Mouse (Mus musculus) limb, embryonic 10.5 days (tissue): ENCODE measurements around the gene Ica1. TPM values are rescaled to one million over a fixed set of nuclear protein-coding genes. Genes with fewer than 3 reads are reported as not detected.

Source experiments
- DNase-seq: peaks from one replicate; pipeline ENCODE4 v3.0.0-alpha.2; 2017; ENCODE audit warnings: low spot score
- H3K27ac ChIP-seq: fragments of 300-500 bp; sonication (generic); 2 replicates; pipeline ENCODE4 v1.5.1; 2016; ENCODE audit warnings: mild to moderate bottlenecking
- H3K27me3 ChIP-seq: fragments of 300-500 bp; sonication (generic); 2 replicates; pipeline ENCODE4 v1.6.1; 2016; ENCODE audit warnings: low read depth, mild to moderate bottlenecking; ENCODE audit not compliant: poor library complexity, severe bottlenecking
- H3K36me3 ChIP-seq: fragments of 300-500 bp; sonication (generic); 2 replicates; pipeline ENCODE4 v1.6.1; 2016; ENCODE audit warnings: mild to moderate bottlenecking, moderate library complexity
- H3K4me1 ChIP-seq: fragments of 300-500 bp; sonication (generic); 2 replicates; pipeline ENCODE4 v1.6.1; 2016
- H3K4me3 ChIP-seq: fragments of 300-500 bp; sonication (generic); 2 replicates; pipeline ENCODE4 v1.5.1; 2016; ENCODE audit warnings: mild to moderate bottlenecking, moderate library complexity
- H3K9me3 ChIP-seq: fragments of 300-500 bp; sonication (generic); replicated peaks from 2 replicates; pipeline ENCODE4 v1.6.1; 2016; ENCODE audit warnings: mild to moderate bottlenecking
- WGBS: fragments of 180-500 bp; shearing (Covaris S2); methylation state at CpG from one replicate; pipeline ENCODE4 v1.1.7; 2016; 5-methylcytosine and 5-hydroxymethylcytosine counted together
- polyA plus RNA-seq: library from polyadenylated mRNA; unstranded; fragments of >200 nt; fragmentation: Nextera tagmentation; extraction: Ambion mirVana; gene quantifications from 2 replicates; pipeline ENCODE4 v1.2.1, GENCODE M21; 2016

Gene Ica1
- polyA plus RNA-seq, 1 experiment from 2014 or later = 17.1 TPM

- WGBS = 60% methylated on average over 2 of the region's 2 CpGs
Measured at GRCm38 (mm10) chr6:8645708-8646107, 132.6 kb downstream of the Ica1 start.

GRCm38 (mm10) chr6:8644703-8645102 lies 133.6 kb downstream of the Ica1 start:
- H3K36me3 ChIP-seq = no peaks in the 10 kb centered on the region
- peak overlapping the region; percentile 59; the same call in 1 of the 2 replicates for H3K27ac ChIP-seq
- H3K4me1 ChIP-seq = peaks cover 20% of the 10 kb centered on the region; the same call in 1 of the 2 replicates
- H3K9me3 ChIP-seq = no peaks in the 10 kb centered on the region
- DNase-seq = no peak
- H3K4me3 ChIP-seq = no peak overlapping the region
- WGBS = 79% methylated on average over 10 of the region's 10 CpGs
- H3K27me3 ChIP-seq = no peaks in the 10 kb centered on the region

More at GRCm38 (mm10) chr6:8645708-8646107, 132.6 kb downstream of the Ica1 start:
- no peak overlapping the region for H3K4me3 ChIP-seq
- H3K36me3 ChIP-seq = no peaks in the 10 kb centered on the region
- H3K4me1 ChIP-seq = peaks cover 20% of the 10 kb centered on the region; the same call in 1 of the 2 replicates
- no peaks in the 10 kb centered on the region for H3K27me3 ChIP-seq
- DNase-seq = no peak
- no peak overlapping the region for H3K27ac ChIP-seq
- H3K9me3 ChIP-seq = no peaks in the 10 kb centered on the region

GRCm38 (mm10) chr6:8640863-8641262 lies 137.4 kb downstream of the Ica1 start:
- H3K36me3 ChIP-seq = no peaks in the 10 kb centered on the region
- DNase-seq = no peak
- no peaks in the 10 kb centered on the region for H3K27me3 ChIP-seq
- no peak overlapping the region for H3K27ac ChIP-seq
- H3K4me3 ChIP-seq = no peak overlapping the region
- no peaks in the 10 kb centered on the region for H3K9me3 ChIP-seq
- H3K4me1 ChIP-seq = peaks cover 15% of the 10 kb centered on the region; the same call in 1 of the 2 replicates
- WGBS = 97% methylated on average over 5 of the region's 5 CpGs

- WGBS = 88% methylated on average over 2 of the region's 2 CpGs
- Histone ChIP-seq H3K27me3 (no peaks in the 10 kb centered on the region), H3K4me1 (peaks cover 5% of the 10 kb centered on the region; the same call in 1 of the 2 replicates), H3K36me3 (no peaks in the 10 kb centered on the region), H3K27ac (no peak overlapping the region), H3K9me3 (no peaks in the 10 kb centered on the region), H3K4me3 (no peak overlapping the region)
- no peak for DNase-seq
Measured at GRCm38 (mm10) chr6:8639526-8639925, 138.8 kb downstream of the Ica1 start.

- H3K4me3 ChIP-seq = no peak overlapping the region
- 89% methylated on average over 4 of the region's 4 CpGs for WGBS
Measured at GRCm38 (mm10) chr6:8638899-8639298, 139.4 kb downstream of the Ica1 start.

GRCm38 (mm10) chr6:8638122-8638521 lies 140.2 kb downstream of the Ica1 start:
- H3K36me3 ChIP-seq = no peaks in the 10 kb centered on the region
- no peak overlapping the region for H3K4me3 ChIP-seq
- H3K27me3 ChIP-seq = no peaks in the 10 kb centered on the region
- 94% methylated on average over 4 of the region's 4 CpGs for WGBS
- DNase-seq = no peak
- peaks cover 5% of the 10 kb centered on the region; the same call in 1 of the 2 replicates for H3K4me1 ChIP-seq
- no peaks in the 10 kb centered on the region for H3K9me3 ChIP-seq
- H3K27ac ChIP-seq = no peak overlapping the region

More at GRCm38 (mm10) chr6:8638899-8639298, 139.4 kb downstream of the Ica1 start:
- H3K27me3 ChIP-seq = no peaks in the 10 kb centered on the region
- no peaks in the 10 kb centered on the region for H3K9me3 ChIP-seq
- no peak overlapping the region for H3K27ac ChIP-seq
- no peaks in the 10 kb centered on the region for H3K36me3 ChIP-seq
- peaks cover 5% of the 10 kb centered on the region; the same call in 1 of the 2 replicates for H3K4me1 ChIP-seq
- DNase-seq = no peak

GRCm38 (mm10) chr6:8632701-8633100 lies 145.6 kb downstream of the Ica1 start:
- H3K4me1 ChIP-seq = no peaks in the 10 kb centered on the region; the same call in 1 of the 2 replicates
- H3K4me3 ChIP-seq = no peak overlapping the region
- DNase-seq = no peak
- H3K36me3 ChIP-seq = no peaks in the 10 kb centered on the region
- no peak overlapping the region for H3K27ac ChIP-seq
- H3K9me3 ChIP-seq = no peaks in the 10 kb centered on the region
- H3K27me3 ChIP-seq = no peaks in the 10 kb centered on the region
- 91% methylated on average over 4 of the region's 4 CpGs for WGBS

- no peak for DNase-seq
- Histone ChIP-seq H3K36me3 (no peaks in the 10 kb centered on the region), H3K9me3 (no peaks in the 10 kb centered on the region), H3K27me3 (no peaks in the 10 kb centered on the region), H3K4me1 (no peaks in the 10 kb centered on the region; the same call in 1 of the 2 replicates), H3K4me3 (no peak overlapping the region), H3K27ac (no peak overlapping the region)
- WGBS = 60% methylated on average over 5 of the region's 5 CpGs
Measured at GRCm38 (mm10) chr6:8631986-8632632, 146.2 kb downstream of the Ica1 start.

- no peaks in the 10 kb centered on the region for H3K9me3 ChIP-seq
- 83% methylated on average over 8 of the region's 8 CpGs for WGBS
- H3K4me3 ChIP-seq = no peak overlapping the region
- DNase-seq = no peak
- no peaks in the 10 kb centered on the region; the same call in 1 of the 2 replicates for H3K4me1 ChIP-seq
- H3K27ac ChIP-seq = no peak overlapping the region
- H3K36me3 ChIP-seq = no peaks in the 10 kb centered on the region
- no peaks in the 10 kb centered on the region for H3K27me3 ChIP-seq
Measured at GRCm38 (mm10) chr6:8631362-8631761, 146.9 kb downstream of the Ica1 start.

GRCm38 (mm10) chr6:8630531-8630930 lies 147.8 kb downstream of the Ica1 start:
- Histone ChIP-seq H3K27ac (no peak overlapping the region), H3K4me1 (no peaks in the 10 kb centered on the region; the same call in 1 of the 2 replicates), H3K9me3 (no peaks in the 10 kb centered on the region), H3K4me3 (no peak overlapping the region), H3K27me3 (no peaks in the 10 kb centered on the region), H3K36me3 (no peaks in the 10 kb centered on the region)
- 89% methylated on average over 7 of the region's 7 CpGs for WGBS
- DNase-seq = no peak

GRCm38 (mm10) chr6:8628715-8629267 lies 149.5 kb downstream of the Ica1 start:
- DNase-seq = no peak
- 86% methylated on average over 7 of the region's 7 CpGs for WGBS
- H3K4me1 ChIP-seq = no peaks in the 10 kb centered on the region
- no peaks in the 10 kb centered on the region for H3K36me3 ChIP-seq
- no peak overlapping the region for H3K4me3 ChIP-seq
- H3K27ac ChIP-seq = no peak overlapping the region
- H3K9me3 ChIP-seq = no peaks in the 10 kb centered on the region
- H3K27me3 ChIP-seq = no peaks in the 10 kb centered on the region

GRCm38 (mm10) chr6:8628226-8628625 lies 150.1 kb downstream of the Ica1 start:
- no peak for DNase-seq
- 93% methylated on average over 8 of the region's 8 CpGs for WGBS

GRCm38 (mm10) chr6:8623045-8623444 lies 155.2 kb downstream of the Ica1 start:
- no peak overlapping the region for H3K4me3 ChIP-seq
- no peak for DNase-seq
- no peaks in the 10 kb centered on the region for H3K36me3 ChIP-seq
- H3K9me3 ChIP-seq = no peaks in the 10 kb centered on the region
- H3K27ac ChIP-seq = no peak overlapping the region
- H3K4me1 ChIP-seq = no peaks in the 10 kb centered on the region
- 83% methylated on average over 3 of the region's 3 CpGs for WGBS
- no peaks in the 10 kb centered on the region for H3K27me3 ChIP-seq

More at GRCm38 (mm10) chr6:8628226-8628625, 150.1 kb downstream of the Ica1 start:
- no peaks in the 10 kb centered on the region for H3K36me3 ChIP-seq
- no peak overlapping the region for H3K27ac ChIP-seq
- H3K9me3 ChIP-seq = no peaks in the 10 kb centered on the region
- no peak overlapping the region for H3K4me3 ChIP-seq
- no peaks in the 10 kb centered on the region for H3K27me3 ChIP-seq
- no peaks in the 10 kb centered on the region for H3K4me1 ChIP-seq
